Mouse (Mus musculus): ENCODE measurements around the gene Rad18. TPM values are rescaled to one million over a fixed set of nuclear protein-coding genes. Genes with fewer than 3 reads are reported as not detected.

Gene Rad18
- polyA plus RNA-seq, 1 experiment from 2014 or later, result 14.9 TPM

- H3K36me3 ChIP-seq (replicated peaks; ENCODE audit: control insufficient read depth, insufficient read depth), result no peaks in the 10 kb centered on the region
- WGBS, result 57% methylated on average over 1 of the region's 1 CpGs
Observed at GRCm38 (mm10) chr6:112699115-112699514, 2.6 kb upstream of the Rad18 start.

GRCm38 (mm10) chr6:112694492-112694891 is 2.0 kb downstream of the Rad18 start:
- Histone ChIP-seq H3K9ac (no peak overlapping the region), H3K4me3 (replicated peaks; ENCODE audit: low read length) (no peak overlapping the region), H3K4me2 (replicated peaks) (no peak overlapping the region), H3K27me3 (ENCODE audit: control insufficient read depth, insufficient read depth, low read length) (0 out of 2 replicates have a peak, but pooled peaks cover 5% of the 10 kb centered on the region), H3K36me3 (replicated peaks; ENCODE audit: control insufficient read depth, insufficient read depth) (no peaks in the 10 kb centered on the region), H3K4me1 (replicated peaks; ENCODE audit: control insufficient read depth, insufficient read depth, low read length) (no peaks in the 10 kb centered on the region), H3K27ac (no peak overlapping the region), H3K9me3 (ENCODE audit: control insufficient read depth, low read length) (no peaks in the 10 kb centered on the region)
- WGBS, result 95% methylated on average over 5 of the region's 5 CpGs
- ATAC-seq (ENCODE audit: low FRiP score), result no peak
- DNase-seq (ENCODE audit: low spot score), result no peak

More at GRCm38 (mm10) chr6:112699115-112699514, 2.6 kb upstream of the Rad18 start:
- no peak for ATAC-seq (ENCODE audit: low FRiP score)
- Histone ChIP-seq H3K27ac (no peak overlapping the region), H3K9ac (no peak overlapping the region), H3K4me1 (replicated peaks; ENCODE audit: control insufficient read depth, insufficient read depth, low read length) (no peaks in the 10 kb centered on the region), H3K4me3 (replicated peaks; ENCODE audit: low read length) (no peak overlapping the region), H3K4me2 (replicated peaks) (no peak overlapping the region), H3K27me3 (ENCODE audit: control insufficient read depth, insufficient read depth, low read length) (0 out of 2 replicates have a peak, but pooled peaks cover 5% of the 10 kb centered on the region), H3K9me3 (ENCODE audit: control insufficient read depth, low read length) (no peaks in the 10 kb centered on the region)
- no peak for DNase-seq (ENCODE audit: low spot score)

- Histone ChIP-seq H3K4me3 (replicated peaks; ENCODE audit: low read length) (no peak overlapping the region), H3K27ac (no peak overlapping the region), H3K27me3 (ENCODE audit: control insufficient read depth, insufficient read depth, low read length) (no peaks in the 10 kb centered on the region), H3K9me3 (ENCODE audit: control insufficient read depth, low read length) (no peaks in the 10 kb centered on the region), H3K9ac (no peak overlapping the region), H3K4me1 (replicated peaks; ENCODE audit: control insufficient read depth, insufficient read depth, low read length) (no peaks in the 10 kb centered on the region), H3K36me3 (replicated peaks; ENCODE audit: control insufficient read depth, insufficient read depth) (no peaks in the 10 kb centered on the region), H3K4me2 (replicated peaks) (no peak overlapping the region)
- 93% methylated on average over 1 of the region's 1 CpGs for WGBS
- no peak for DNase-seq (ENCODE audit: low spot score)
- no peak for ATAC-seq (ENCODE audit: low FRiP score)
Observed at GRCm38 (mm10) chr6:112691523-112691922, 5.0 kb downstream of the Rad18 start.

GRCm38 (mm10) chr6:112688033-112688432 is 8.5 kb downstream of the Rad18 start:
- Histone ChIP-seq H3K4me3 (replicated peaks; ENCODE audit: low read length) (no peak overlapping the region), H3K27me3 (ENCODE audit: control insufficient read depth, insufficient read depth, low read length) (no peaks in the 10 kb centered on the region), H3K9me3 (ENCODE audit: control insufficient read depth, low read length) (no peaks in the 10 kb centered on the region), H3K36me3 (replicated peaks; ENCODE audit: control insufficient read depth, insufficient read depth) (no peaks in the 10 kb centered on the region), H3K4me1 (replicated peaks; ENCODE audit: control insufficient read depth, insufficient read depth, low read length) (no peaks in the 10 kb centered on the region), H3K9ac (no peak overlapping the region), H3K27ac (no peak overlapping the region), H3K4me2 (replicated peaks) (no peak overlapping the region)
- no peak for ATAC-seq (ENCODE audit: low FRiP score)
- 93% methylated on average over 3 of the region's 3 CpGs for WGBS
- no peak for DNase-seq (ENCODE audit: low spot score)

- H3K9ac ChIP-seq, result no peak overlapping the region
- H3K27me3 ChIP-seq (ENCODE audit: control insufficient read depth, insufficient read depth, low read length), result no peaks in the 10 kb centered on the region
- H3K36me3 ChIP-seq (replicated peaks; ENCODE audit: control insufficient read depth, insufficient read depth), result no peaks in the 10 kb centered on the region
- ATAC-seq (ENCODE audit: low FRiP score), result no peak
- H3K4me1 ChIP-seq (replicated peaks; ENCODE audit: control insufficient read depth, insufficient read depth, low read length), result no peaks in the 10 kb centered on the region
- H3K4me3 ChIP-seq (replicated peaks; ENCODE audit: low read length), result no peak overlapping the region
- H3K27ac ChIP-seq, result no peak overlapping the region
- no peaks in the 10 kb centered on the region for H3K9me3 ChIP-seq (ENCODE audit: control insufficient read depth, low read length)
- no peak for DNase-seq (ENCODE audit: low spot score)
- WGBS, result 85% methylated on average over 7 of the region's 7 CpGs
- H3K4me2 ChIP-seq (replicated peaks), result no peak overlapping the region
Observed at GRCm38 (mm10) chr6:112686485-112686884, 10.0 kb downstream of the Rad18 start.

GRCm38 (mm10) chr6:112684065-112684464 is 12.4 kb downstream of the Rad18 start:
- no peak for DNase-seq (ENCODE audit: low spot score)
- H3K4me3 ChIP-seq (replicated peaks; ENCODE audit: low read length), result no peak overlapping the region
- no peak overlapping the region for H3K9ac ChIP-seq
- no peaks in the 10 kb centered on the region for H3K9me3 ChIP-seq (ENCODE audit: control insufficient read depth, low read length)
- 86% methylated on average over 2 of the region's 2 CpGs for WGBS
- no peak for ATAC-seq (ENCODE audit: low FRiP score)
- no peaks in the 10 kb centered on the region for H3K27me3 ChIP-seq (ENCODE audit: control insufficient read depth, insufficient read depth, low read length)
- H3K4me2 ChIP-seq (replicated peaks), result no peak overlapping the region
- H3K4me1 ChIP-seq (replicated peaks; ENCODE audit: control insufficient read depth, insufficient read depth, low read length), result no peaks in the 10 kb centered on the region
- no peaks in the 10 kb centered on the region for H3K36me3 ChIP-seq (replicated peaks; ENCODE audit: control insufficient read depth, insufficient read depth)
- H3K27ac ChIP-seq, result no peak overlapping the region

- no peak for ATAC-seq (ENCODE audit: low FRiP score)
- no peak overlapping the region for H3K9ac ChIP-seq
- no peak for DNase-seq (ENCODE audit: low spot score)
- no peaks in the 10 kb centered on the region for H3K4me1 ChIP-seq (replicated peaks; ENCODE audit: control insufficient read depth, insufficient read depth, low read length)
- no peak overlapping the region for H3K27ac ChIP-seq
- H3K4me2 ChIP-seq (replicated peaks), result no peak overlapping the region
- H3K9me3 ChIP-seq (ENCODE audit: control insufficient read depth, low read length), result no peaks in the 10 kb centered on the region
- H3K27me3 ChIP-seq (ENCODE audit: control insufficient read depth, insufficient read depth, low read length), result no peaks in the 10 kb centered on the region
- no peak overlapping the region for H3K4me3 ChIP-seq (replicated peaks; ENCODE audit: low read length)
- WGBS, result 94% methylated on average over 5 of the region's 5 CpGs
- no peaks in the 10 kb centered on the region for H3K36me3 ChIP-seq (replicated peaks; ENCODE audit: control insufficient read depth, insufficient read depth)
Observed at GRCm38 (mm10) chr6:112632071-112632470, 64.4 kb downstream of the Rad18 start.

- H3K9me3 ChIP-seq (ENCODE audit: control insufficient read depth, low read length), result no peaks in the 10 kb centered on the region
- no peaks in the 10 kb centered on the region for H3K4me1 ChIP-seq (replicated peaks; ENCODE audit: control insufficient read depth, insufficient read depth, low read length)
- H3K4me3 ChIP-seq (replicated peaks; ENCODE audit: low read length), result no peak overlapping the region
- no peak overlapping the region for H3K9ac ChIP-seq
- no peaks in the 10 kb centered on the region for H3K36me3 ChIP-seq (replicated peaks; ENCODE audit: control insufficient read depth, insufficient read depth)
- DNase-seq (ENCODE audit: low spot score) (no peak), ATAC-seq (ENCODE audit: low FRiP score) (no peak)
- no peaks in the 10 kb centered on the region for H3K27me3 ChIP-seq (ENCODE audit: control insufficient read depth, insufficient read depth, low read length)
- H3K4me2 ChIP-seq (replicated peaks), result no peak overlapping the region
- WGBS, result 81% methylated on average over 4 of the region's 4 CpGs
- no peak overlapping the region for H3K27ac ChIP-seq
Observed at GRCm38 (mm10) chr6:112630291-112630690, 66.2 kb downstream of the Rad18 start.

GRCm38 (mm10) chr6:112628301-112628700 is 68.2 kb downstream of the Rad18 start:
- Histone ChIP-seq H3K27me3 (ENCODE audit: control insufficient read depth, insufficient read depth, low read length) (no peaks in the 10 kb centered on the region), H3K9me3 (ENCODE audit: control insufficient read depth, low read length) (no peaks in the 10 kb centered on the region), H3K4me3 (replicated peaks; ENCODE audit: low read length) (no peak overlapping the region), H3K36me3 (replicated peaks; ENCODE audit: control insufficient read depth, insufficient read depth) (no peaks in the 10 kb centered on the region), H3K4me2 (replicated peaks) (no peak overlapping the region), H3K27ac (no peak overlapping the region), H3K4me1 (replicated peaks; ENCODE audit: control insufficient read depth, insufficient read depth, low read length) (no peaks in the 10 kb centered on the region), H3K9ac (no peak overlapping the region)
- ATAC-seq (ENCODE audit: low FRiP score) (no peak), DNase-seq (ENCODE audit: low spot score) (no peak)
- WGBS, result 89% methylated on average over 8 of the region's 8 CpGs

- Histone ChIP-seq H3K4me3 (replicated peaks; ENCODE audit: low read length) (no peak overlapping the region), H3K36me3 (replicated peaks; ENCODE audit: control insufficient read depth, insufficient read depth) (no peaks in the 10 kb centered on the region), H3K4me1 (replicated peaks; ENCODE audit: control insufficient read depth, insufficient read depth, low read length) (no peaks in the 10 kb centered on the region), H3K4me2 (replicated peaks) (no peak overlapping the region), H3K27me3 (ENCODE audit: control insufficient read depth, insufficient read depth, low read length) (no peaks in the 10 kb centered on the region), H3K9me3 (ENCODE audit: control insufficient read depth, low read length) (no peaks in the 10 kb centered on the region), H3K27ac (no peak overlapping the region), H3K9ac (no peak overlapping the region)
- WGBS, result 90% methylated on average over 4 of the region's 4 CpGs
- DNase-seq (ENCODE audit: low spot score), result no peak
- no peak for ATAC-seq (ENCODE audit: low FRiP score)
Observed at GRCm38 (mm10) chr6:112622321-112622720, 74.2 kb downstream of the Rad18 start.
